Mouse (Mus musculus): ENCODE results near the gene Hrh1. TPM values are rescaled to one million over a fixed set of nuclear protein-coding genes. Genes with fewer than 3 reads are reported as not detected.

The Hrh1 gene
- polyA plus RNA-seq, 1 experiment from 2014 or later = 1.5 TPM

GRCm38 (mm10) chr6:114434524-114434923, 36.8 kb downstream of the Hrh1 start:
- H3K4me1 ChIP-seq (ENCODE audit: control insufficient read depth, insufficient read depth, low read length) = peaks cover 5% of the 10 kb centered on the region; the same call in 1 of the 2 replicates
- ATAC-seq = no peak
- H3K27ac ChIP-seq (ENCODE audit: low read length) = no peak overlapping the region
- WGBS = 73% methylated on average over 5 of the region's 5 CpGs
- no peak overlapping the region for H3K4me3 ChIP-seq (ENCODE audit: low read depth, low read length)
- no peak overlapping the region for H3K9ac ChIP-seq (ENCODE audit: low read depth, low read length)
- H3K4me2 ChIP-seq (ENCODE audit: low read length) = no peak overlapping the region
- H3K9me3 ChIP-seq (replicated peaks; ENCODE audit: control insufficient read depth, low read length, poor library complexity, severe bottlenecking) = no peaks in the 10 kb centered on the region; the same call in 1 of the 2 replicates
- no peaks in the 10 kb centered on the region for H3K27me3 ChIP-seq (ENCODE audit: control insufficient read depth, insufficient read depth, low read depth, low read length)
- H3K36me3 ChIP-seq (ENCODE audit: control insufficient read depth, insufficient read depth, low read length) = no peaks in the 10 kb centered on the region

GRCm38 (mm10) chr6:114440302-114440701, 42.6 kb downstream of the Hrh1 start:
- Histone ChIP-seq H3K36me3 (ENCODE audit: control insufficient read depth, insufficient read depth, low read length) (no peaks in the 10 kb centered on the region), H3K4me3 (ENCODE audit: low read depth, low read length) (no peak overlapping the region), H3K4me2 (ENCODE audit: low read length) (no peak overlapping the region), H3K4me1 (ENCODE audit: control insufficient read depth, insufficient read depth, low read length) (peaks cover 4% of the 10 kb centered on the region; the same call in 1 of the 2 replicates), H3K9me3 (replicated peaks; ENCODE audit: control insufficient read depth, low read length, poor library complexity, severe bottlenecking) (peaks cover 2% of the 10 kb centered on the region; the same call in 1 of the 2 replicates), H3K9ac (ENCODE audit: low read depth, low read length) (no peak overlapping the region), H3K27ac (ENCODE audit: low read length) (no peak overlapping the region), H3K27me3 (ENCODE audit: control insufficient read depth, insufficient read depth, low read depth, low read length) (no peaks in the 10 kb centered on the region)
- ATAC-seq = no peak
- 76% methylated on average over 2 of the region's 2 CpGs for WGBS

- 42% methylated on average over 10 of the region's 10 CpGs for WGBS
- Histone ChIP-seq H3K4me2 (ENCODE audit: low read length) (no peak overlapping the region), H3K4me3 (ENCODE audit: low read depth, low read length) (no peak overlapping the region), H3K4me1 (ENCODE audit: control insufficient read depth, insufficient read depth, low read length) (peaks cover 4% of the 10 kb centered on the region; the same call in 1 of the 2 replicates), H3K27ac (ENCODE audit: low read length) (0 out of 2 replicates have a peak overlapping the region, but pooled peaks have one; percentile 6), H3K9me3 (replicated peaks; ENCODE audit: control insufficient read depth, low read length, poor library complexity, severe bottlenecking) (peaks cover 2% of the 10 kb centered on the region; the same call in 1 of the 2 replicates), H3K27me3 (ENCODE audit: control insufficient read depth, insufficient read depth, low read depth, low read length) (no peaks in the 10 kb centered on the region), H3K9ac (ENCODE audit: low read depth, low read length) (no peak overlapping the region), H3K36me3 (ENCODE audit: control insufficient read depth, insufficient read depth, low read length) (no peaks in the 10 kb centered on the region)
- ATAC-seq = no peak
Measured at GRCm38 (mm10) chr6:114440788-114441453, 43.2 kb downstream of the Hrh1 start.

- H3K27me3 ChIP-seq (ENCODE audit: control insufficient read depth, insufficient read depth, low read depth, low read length) = no peaks in the 10 kb centered on the region
- peaks cover 4% of the 10 kb centered on the region; the same call in 1 of the 2 replicates for H3K4me1 ChIP-seq (ENCODE audit: control insufficient read depth, insufficient read depth, low read length)
- peak overlapping the region; percentile 66 for H3K27ac ChIP-seq (ENCODE audit: low read length)
- H3K36me3 ChIP-seq (ENCODE audit: control insufficient read depth, insufficient read depth, low read length) = no peaks in the 10 kb centered on the region
- ATAC-seq = peak; percentile 61
- H3K9me3 ChIP-seq (replicated peaks; ENCODE audit: control insufficient read depth, low read length, poor library complexity, severe bottlenecking) = peaks cover 2% of the 10 kb centered on the region; the same call in 1 of the 2 replicates
- H3K4me3 ChIP-seq (ENCODE audit: low read depth, low read length) = no peak overlapping the region
- H3K4me2 ChIP-seq (ENCODE audit: low read length) = no peak overlapping the region
- no peak overlapping the region for H3K9ac ChIP-seq (ENCODE audit: low read depth, low read length)
- 32% methylated on average over 1 of the region's 1 CpGs for WGBS
Measured at GRCm38 (mm10) chr6:114444247-114444844, 46.6 kb downstream of the Hrh1 start.

GRCm38 (mm10) chr6:114444976-114445375, 47.2 kb downstream of the Hrh1 start:
- Histone ChIP-seq H3K9me3 (replicated peaks; ENCODE audit: control insufficient read depth, low read length, poor library complexity, severe bottlenecking) (0 out of 2 replicates have a peak, but pooled peaks cover 2% of the 10 kb centered on the region), H3K36me3 (ENCODE audit: control insufficient read depth, insufficient read depth, low read length) (no peaks in the 10 kb centered on the region), H3K4me2 (ENCODE audit: low read length) (no peak overlapping the region), H3K27me3 (ENCODE audit: control insufficient read depth, insufficient read depth, low read depth, low read length) (no peaks in the 10 kb centered on the region), H3K4me3 (ENCODE audit: low read depth, low read length) (no peak overlapping the region), H3K27ac (ENCODE audit: low read length) (peak overlapping the region; percentile 66), H3K9ac (ENCODE audit: low read depth, low read length) (no peak overlapping the region), H3K4me1 (ENCODE audit: control insufficient read depth, insufficient read depth, low read length) (peaks cover 4% of the 10 kb centered on the region; the same call in 1 of the 2 replicates)
- 89% methylated on average over 3 of the region's 3 CpGs for WGBS
- no peak for ATAC-seq

GRCm38 (mm10) chr6:114448888-114449287, 51.2 kb downstream of the Hrh1 start:
- Histone ChIP-seq H3K27me3 (ENCODE audit: control insufficient read depth, insufficient read depth, low read depth, low read length) (no peaks in the 10 kb centered on the region), H3K4me2 (ENCODE audit: low read length) (no peak overlapping the region), H3K36me3 (ENCODE audit: control insufficient read depth, insufficient read depth, low read length) (no peaks in the 10 kb centered on the region), H3K4me1 (ENCODE audit: control insufficient read depth, insufficient read depth, low read length) (no peaks in the 10 kb centered on the region), H3K4me3 (ENCODE audit: low read depth, low read length) (no peak overlapping the region), H3K27ac (ENCODE audit: low read length) (no peak overlapping the region), H3K9me3 (replicated peaks; ENCODE audit: control insufficient read depth, low read length, poor library complexity, severe bottlenecking) (no peaks in the 10 kb centered on the region), H3K9ac (ENCODE audit: low read depth, low read length) (no peak overlapping the region)
- WGBS = 78% methylated on average over 9 of the region's 9 CpGs
- ATAC-seq = no peak

- H3K4me2 ChIP-seq (ENCODE audit: low read length) = no peak overlapping the region
- WGBS = 93% methylated on average over 4 of the region's 4 CpGs
- no peaks in the 10 kb centered on the region for H3K36me3 ChIP-seq (ENCODE audit: control insufficient read depth, insufficient read depth, low read length)
- no peak for ATAC-seq
- H3K4me3 ChIP-seq (ENCODE audit: low read depth, low read length) = no peak overlapping the region
- no peak overlapping the region for H3K9ac ChIP-seq (ENCODE audit: low read depth, low read length)
- H3K27me3 ChIP-seq (ENCODE audit: control insufficient read depth, insufficient read depth, low read depth, low read length) = no peaks in the 10 kb centered on the region
- H3K9me3 ChIP-seq (replicated peaks; ENCODE audit: control insufficient read depth, low read length, poor library complexity, severe bottlenecking) = no peaks in the 10 kb centered on the region
- H3K4me1 ChIP-seq (ENCODE audit: control insufficient read depth, insufficient read depth, low read length) = no peaks in the 10 kb centered on the region
- H3K27ac ChIP-seq (ENCODE audit: low read length) = no peak overlapping the region
Measured at GRCm38 (mm10) chr6:114455267-114455666, 57.5 kb downstream of the Hrh1 start.

- ATAC-seq = no peak
- Histone ChIP-seq H3K27ac (ENCODE audit: low read length) (no peak overlapping the region), H3K4me2 (ENCODE audit: low read length) (no peak overlapping the region), H3K9me3 (replicated peaks; ENCODE audit: control insufficient read depth, low read length, poor library complexity, severe bottlenecking) (0 out of 2 replicates have a peak, but pooled peaks cover 2% of the 10 kb centered on the region), H3K4me1 (ENCODE audit: control insufficient read depth, insufficient read depth, low read length) (no peaks in the 10 kb centered on the region), H3K36me3 (ENCODE audit: control insufficient read depth, insufficient read depth, low read length) (no peaks in the 10 kb centered on the region), H3K27me3 (ENCODE audit: control insufficient read depth, insufficient read depth, low read depth, low read length) (no peaks in the 10 kb centered on the region), H3K9ac (ENCODE audit: low read depth, low read length) (no peak overlapping the region), H3K4me3 (ENCODE audit: low read depth, low read length) (no peak overlapping the region)
- WGBS = 66% methylated on average over 11 of the region's 12 CpGs
Measured at GRCm38 (mm10) chr6:114456255-114457042, 58.7 kb downstream of the Hrh1 start.

Measured in midbrain, embryonic 16.5 days (tissue).